Mouse (Mus musculus): Measurements from ENCODE around the gene Wnt10a.
"Not testable (repeated sequence)": the region's sequence is repeated elsewhere in the genome, so short reads cannot be mapped to it uniquely, and the experiment has no call there.

Wnt10a gene

DNA sequence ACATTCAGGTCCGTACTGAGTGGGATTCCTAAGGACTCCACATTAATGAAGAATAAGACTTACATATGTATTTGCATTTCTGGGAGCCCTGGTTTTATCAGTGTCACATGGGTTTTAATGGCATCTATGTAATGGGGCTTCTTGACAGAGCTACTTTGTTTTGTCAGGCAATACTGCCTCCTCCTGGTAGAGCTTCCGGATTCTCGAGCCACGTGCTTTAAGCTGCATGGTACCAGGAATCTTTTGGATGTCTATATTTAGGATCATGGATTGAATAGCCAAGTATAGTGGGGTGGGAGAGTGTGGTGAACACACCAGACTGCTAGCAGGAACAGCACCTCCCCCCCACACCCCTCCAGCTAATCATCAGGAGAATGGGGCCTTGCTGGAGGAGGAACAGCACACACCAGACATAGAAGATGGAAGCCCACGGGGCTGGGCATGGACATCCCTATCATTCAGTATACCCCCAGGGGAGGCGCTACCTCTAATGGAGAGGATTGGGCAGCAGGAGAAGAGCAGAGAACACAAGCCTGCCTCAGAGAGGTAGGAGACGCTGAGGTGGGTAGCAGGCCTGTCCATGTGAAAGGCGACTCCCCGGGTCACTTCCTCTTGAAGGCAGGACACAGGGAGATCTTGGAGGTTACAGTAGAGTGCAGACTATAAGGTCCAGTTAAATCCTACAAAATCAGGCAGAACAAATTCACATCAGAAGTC, 23.8 kb downstream of the Wnt10a start:
- no peak for DNase-seq (ENCODE audit: low spot score in 2 of 2)

GRCm38 (mm10) chr1:74815965-74816364, 24.6 kb downstream of the Wnt10a start:
- not testable (repeated sequence) for DNase-seq (ENCODE audit: low spot score in 2 of 2)

DNA sequence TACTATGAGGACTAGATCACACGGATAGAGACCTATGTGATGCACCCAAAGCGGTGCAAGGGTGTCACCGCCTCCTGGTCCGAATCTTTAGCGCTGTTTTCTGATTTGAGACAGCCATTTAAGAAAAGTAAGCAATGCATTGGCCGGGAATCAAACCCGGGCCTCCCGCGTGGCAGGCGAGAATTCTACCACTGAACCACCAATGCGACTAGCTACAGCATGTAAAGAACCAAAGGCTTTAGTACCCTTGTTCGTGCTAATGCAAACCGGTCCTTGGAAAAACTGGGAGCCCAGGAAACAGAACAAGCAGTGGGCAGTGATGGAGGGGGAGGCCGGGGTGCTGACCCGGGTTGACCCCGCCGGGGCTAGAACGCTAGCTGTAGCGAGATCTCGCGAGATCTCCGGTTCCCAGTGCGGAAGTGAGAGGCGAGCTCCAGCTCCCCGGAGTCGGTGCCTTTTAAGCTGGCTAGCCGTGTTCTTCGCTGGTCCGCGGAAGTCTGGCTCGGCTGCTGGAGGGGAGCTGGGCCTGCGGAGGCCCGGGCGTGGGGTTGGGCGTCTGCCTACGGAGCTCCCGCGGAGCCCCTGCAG, 25.4 kb downstream of the Wnt10a start:
- DNase-seq (ENCODE audit: low spot score in 2 of 2), result peak; percentile 88 to 93

GRCm38 (mm10) chr1:74817219-74817618, 25.9 kb downstream of the Wnt10a start:
- DNase-seq (ENCODE audit: low spot score in 2 of 2), result no peak

DNA sequence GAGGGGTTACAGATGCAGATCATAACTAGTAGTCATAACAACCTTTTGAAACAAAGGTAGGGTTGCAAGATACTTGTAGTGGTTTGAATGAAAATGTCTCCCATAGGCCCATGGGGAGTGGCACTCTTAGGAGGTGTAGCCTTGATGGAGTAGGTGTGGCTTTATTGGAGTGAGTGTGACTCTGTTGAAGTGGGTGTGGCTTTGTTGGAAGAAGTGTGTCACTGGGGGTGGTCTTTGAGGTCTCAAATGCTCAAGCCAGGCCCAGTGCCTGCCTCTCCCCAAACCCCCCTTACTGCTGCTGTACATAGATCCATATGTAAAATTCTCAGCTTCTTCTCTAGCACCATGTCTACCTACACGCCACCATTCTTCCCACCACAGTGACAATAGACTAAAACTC, 27.2 kb downstream of the Wnt10a start:
- DNase-seq (ENCODE audit: low spot score in 2 of 2), result no peak

DNA sequence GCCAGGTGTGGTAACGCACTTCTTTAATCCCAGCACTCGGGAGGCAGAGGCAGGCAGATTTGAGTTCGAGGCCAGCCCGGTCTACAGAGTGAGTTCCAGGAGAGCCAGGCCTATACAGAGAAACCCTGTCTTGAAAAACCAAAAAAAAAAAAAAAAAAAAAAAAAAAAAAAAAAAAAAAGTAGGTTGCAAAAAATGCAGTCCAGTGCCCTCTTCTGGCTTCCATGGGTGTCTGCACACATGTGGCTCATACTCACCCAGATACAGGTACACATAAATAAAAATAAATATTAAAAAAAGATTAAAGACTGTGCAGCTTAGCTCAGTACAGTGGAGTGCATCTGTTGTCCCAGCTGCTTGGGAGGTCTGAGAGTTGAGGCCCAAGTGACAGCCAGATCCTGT, 32.3 kb downstream of the Wnt10a start:
- not testable (repeated sequence) for DNase-seq (ENCODE audit: low spot score in 2 of 2)

DNA sequence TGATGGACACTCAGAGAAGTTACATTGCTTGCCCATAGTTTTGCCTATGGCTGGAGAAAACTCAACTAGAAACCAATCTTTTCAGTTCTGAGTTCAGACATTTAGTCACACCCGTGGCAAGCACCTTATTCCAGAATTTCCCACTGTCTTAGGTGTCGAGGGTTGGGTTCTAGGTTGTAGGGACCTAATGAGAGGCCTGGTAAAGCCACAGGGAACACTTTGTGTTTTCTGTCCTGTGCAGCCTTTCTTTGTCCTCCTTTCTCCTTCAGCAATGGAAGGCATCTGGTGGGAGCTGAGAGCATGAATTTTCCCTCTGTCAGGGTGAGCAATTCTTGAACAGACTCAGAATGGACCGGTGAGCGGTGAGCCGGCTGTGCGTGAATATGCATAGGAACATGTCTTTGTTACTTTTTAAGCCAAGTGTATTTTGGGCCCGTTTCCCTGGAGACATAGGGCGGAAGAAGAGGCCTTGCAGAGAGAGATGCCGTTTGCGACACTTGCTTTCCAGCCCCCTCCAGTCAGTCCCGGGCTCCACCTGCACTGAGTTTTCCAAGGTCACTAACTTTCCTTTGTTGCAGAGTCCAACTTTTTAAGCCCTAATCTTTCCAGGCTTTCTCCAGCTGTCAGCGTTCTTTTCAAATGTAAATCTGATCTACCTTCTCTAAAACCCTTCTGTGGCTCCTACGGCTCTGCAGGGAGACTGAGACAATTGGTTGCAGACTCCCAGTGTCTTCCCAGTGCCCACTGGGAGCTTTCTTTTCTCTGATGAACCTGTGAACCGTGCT, 33.4 kb downstream of the Wnt10a start:
- peak; percentile 73 to 76 for DNase-seq (ENCODE audit: low spot score in 2 of 2)

GRCm38 (mm10) chr1:74830061-74830460, 38.7 kb downstream of the Wnt10a start:
- peak; percentile 59 to 72 for DNase-seq (ENCODE audit: low spot score in 2 of 2)

- DNase-seq (ENCODE audit: low spot score in 2 of 2), result no peak
Measured at GRCm38 (mm10) chr1:74833255-74833654, 41.9 kb downstream of the Wnt10a start.

DNA sequence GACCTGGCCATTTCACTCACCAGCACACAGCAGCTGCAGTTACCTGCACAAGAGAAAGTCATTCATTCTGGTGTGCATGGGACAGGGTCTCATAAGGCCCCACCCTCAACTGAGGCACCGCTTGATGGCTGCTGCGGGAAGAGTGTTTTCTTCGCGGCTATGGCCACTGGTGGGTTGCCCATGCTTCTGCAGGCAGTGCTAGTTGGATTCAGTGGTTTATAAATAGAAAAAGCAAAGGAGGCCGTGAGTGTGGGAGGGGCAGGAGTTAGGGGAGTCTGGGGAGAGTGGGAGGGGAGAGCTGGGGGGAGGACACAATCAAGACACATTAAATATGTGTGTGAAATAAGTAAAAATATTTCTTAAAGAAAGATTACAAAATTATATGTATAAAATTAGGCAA, 51.8 kb downstream of the Wnt10a start:
- DNase-seq (ENCODE audit: low spot score in 2 of 2), result peak in 1 of 2 experiments; percentile 43

DNA sequence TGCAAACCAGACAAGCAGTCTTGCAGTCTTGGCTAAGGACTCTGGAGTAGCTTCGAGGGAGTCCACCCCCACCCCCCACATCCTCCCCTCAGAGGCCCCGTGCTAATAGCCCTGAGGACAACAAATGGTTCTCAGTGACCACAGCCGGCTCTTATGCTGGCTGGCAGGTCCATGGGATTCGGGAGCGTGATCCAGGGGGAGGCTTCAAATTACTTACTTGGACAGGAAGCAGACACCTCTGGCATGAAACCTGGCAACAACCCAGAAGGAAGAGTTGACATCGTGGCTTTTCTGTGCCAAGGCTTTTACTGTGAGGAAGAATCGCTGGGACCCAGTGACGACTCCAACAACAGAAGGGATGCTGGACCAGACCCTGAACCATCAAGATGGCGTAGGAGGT, 55.0 kb downstream of the Wnt10a start:
- no peak for DNase-seq (ENCODE audit: low spot score in 2 of 2)

DNA sequence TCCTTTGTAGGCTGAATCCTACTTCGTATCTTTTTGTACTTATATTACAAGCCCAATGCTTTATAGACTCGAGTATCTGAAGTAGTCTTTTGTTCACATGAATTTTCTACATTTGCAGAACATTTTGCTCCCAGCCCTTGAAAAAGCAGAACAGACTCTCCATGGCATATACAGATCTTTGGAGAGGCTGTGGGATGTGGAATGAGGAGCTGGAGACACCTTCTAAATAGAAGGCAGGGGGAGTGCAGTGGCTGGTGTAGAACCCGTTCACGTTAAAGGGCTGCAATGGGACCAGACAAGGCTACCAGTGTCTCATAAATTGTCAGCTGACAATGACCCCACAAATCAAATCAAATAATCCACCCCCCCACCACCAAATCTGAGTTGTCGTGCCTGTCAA, 57.6 kb downstream of the Wnt10a start:
- DNase-seq (ENCODE audit: low spot score in 2 of 2), result no peak

DNA sequence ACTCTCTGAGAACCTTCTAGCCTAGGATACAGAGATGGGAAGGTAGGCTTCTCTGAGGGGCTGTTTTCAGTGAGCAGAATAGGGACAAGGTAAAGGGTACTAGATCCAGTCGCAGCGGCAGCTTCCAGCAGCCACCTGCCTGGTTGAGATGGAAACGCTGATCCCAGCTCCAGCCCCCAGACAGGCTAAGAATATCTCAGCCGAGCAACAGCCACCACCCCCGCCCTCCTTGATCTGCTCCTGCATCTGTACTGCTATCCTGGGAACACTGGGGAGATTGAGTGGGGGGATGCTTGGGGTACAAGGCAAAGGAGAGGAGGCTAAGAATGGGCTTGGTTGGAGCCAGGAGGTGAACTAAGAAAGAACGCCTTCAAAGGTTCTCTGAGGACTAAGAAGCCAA, 58.9 kb downstream of the Wnt10a start:
- peak; percentile 84 to 88 for DNase-seq (ENCODE audit: low spot score in 2 of 2)

GRCm38 (mm10) chr1:74851001-74851775, 59.9 kb downstream of the Wnt10a start:
- peak; percentile 50 to 61 for DNase-seq (ENCODE audit: low spot score in 2 of 2)

Measured in right cerebral cortex, adult 2 months (tissue).